Mouse (Mus musculus) lung, adult 18-20 months (tissue): Measurements from ENCODE around the gene 9030025P20Rik.
"Not testable (repeated sequence)": the region's sequence is repeated elsewhere in the genome, so short reads cannot be mapped to it uniquely, and the experiment has no call there.

ENCODE experiments used
- DNase-seq, 2 experiments: peaks; one replicate each; pipeline ENCODE4 v3.0.0; 2022; ENCODE audit warnings: mixed read lengths in 2 of 2

Gene 9030025P20Rik

GRCm38 (mm10) chr17:14978362-14979038 is at the start of gene 9030025P20Rik, which contains the start of gene Gm3417:
Gene 9030025P20Rik (plus strand): TSS chr17:14978468.
Gene Gm3417 (minus strand): TSS chr17:14978790.
- DNase-seq: not testable (repeated sequence)

DNA sequence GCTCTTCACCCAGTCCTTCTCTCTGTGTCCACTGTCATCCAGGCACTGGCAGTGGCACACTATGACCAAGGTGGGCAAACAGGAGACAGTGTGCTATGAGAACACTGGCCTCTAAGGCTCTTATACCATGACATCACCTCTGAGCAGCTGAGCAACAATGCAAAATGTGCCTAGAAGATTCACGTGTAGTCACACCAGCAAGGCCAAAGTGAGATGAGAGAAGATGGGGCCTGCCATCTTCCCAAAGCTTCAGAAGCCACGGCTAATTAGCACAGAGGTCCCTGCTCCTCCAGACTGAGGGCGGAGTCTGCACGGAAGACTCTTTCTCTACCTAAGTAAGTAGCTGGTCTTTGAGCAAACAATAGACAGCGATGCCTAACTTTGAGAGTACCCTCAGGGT is 49.6 kb upstream of the 9030025P20Rik start:
- DNase-seq: no peak

DNA sequence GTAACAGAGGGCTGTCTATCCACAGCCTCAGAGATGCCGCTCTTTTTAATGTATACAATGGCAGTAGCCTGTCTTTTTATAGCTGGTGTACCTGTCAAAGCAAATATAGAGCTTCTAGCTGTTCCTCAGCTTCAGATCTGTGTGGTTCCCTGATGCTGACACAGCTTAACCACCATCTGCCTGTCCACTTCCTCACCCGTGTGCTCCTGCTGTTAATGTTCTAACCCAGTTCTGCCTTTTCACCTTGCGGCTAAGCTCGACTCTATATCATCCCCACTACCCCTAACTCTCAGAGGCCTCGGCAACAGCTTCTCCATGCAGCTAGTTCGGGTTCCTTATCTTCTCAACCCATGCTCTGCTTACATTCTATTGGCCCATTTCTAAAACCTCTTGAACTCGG is 47.6 kb upstream of the 9030025P20Rik start:
- DNase-seq: no peak

GRCm38 (mm10) chr17:14931469-14931868 is 46.8 kb upstream of the 9030025P20Rik start:
- no peak for DNase-seq

GRCm38 (mm10) chr17:14935280-14935679 is 43.0 kb upstream of the 9030025P20Rik start:
- DNase-seq: not testable (repeated sequence)

DNA sequence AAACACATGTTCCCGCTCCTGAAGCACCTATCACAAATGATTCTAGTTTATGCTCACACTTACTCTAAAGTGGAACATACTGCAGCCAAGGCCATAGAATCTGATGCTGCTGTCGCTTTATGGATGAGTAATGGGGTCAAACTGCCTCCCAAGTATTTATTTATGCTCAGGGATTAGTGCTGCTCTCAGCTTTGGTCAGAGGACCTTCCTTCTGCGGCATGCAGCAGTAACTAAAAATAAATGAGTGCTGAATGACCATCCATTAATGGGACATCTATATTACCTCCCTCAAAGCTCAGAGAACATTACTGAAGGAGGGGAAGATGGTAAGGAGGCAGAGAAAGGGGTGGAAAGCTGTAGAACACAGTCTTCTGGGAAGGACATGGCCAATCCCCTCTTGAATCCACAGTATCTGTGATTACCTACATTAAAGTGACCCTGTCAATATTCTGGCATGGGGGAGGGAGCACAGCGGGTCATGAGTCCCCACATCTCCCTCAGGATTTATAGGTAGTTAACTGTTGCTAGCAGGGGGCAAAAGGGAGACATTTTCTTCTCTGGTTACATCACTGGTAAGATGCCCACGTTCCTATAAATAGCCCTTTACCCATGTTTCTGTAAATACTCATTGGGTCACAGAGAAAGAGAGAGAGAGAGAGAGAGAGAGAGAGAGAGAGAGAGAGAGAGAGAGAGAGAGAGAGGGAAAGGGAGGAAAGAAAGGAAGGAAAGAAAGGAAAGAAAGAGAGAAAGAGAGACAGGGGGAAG is 42.2 kb upstream of the 9030025P20Rik start:
- DNase-seq: no peak

DNA sequence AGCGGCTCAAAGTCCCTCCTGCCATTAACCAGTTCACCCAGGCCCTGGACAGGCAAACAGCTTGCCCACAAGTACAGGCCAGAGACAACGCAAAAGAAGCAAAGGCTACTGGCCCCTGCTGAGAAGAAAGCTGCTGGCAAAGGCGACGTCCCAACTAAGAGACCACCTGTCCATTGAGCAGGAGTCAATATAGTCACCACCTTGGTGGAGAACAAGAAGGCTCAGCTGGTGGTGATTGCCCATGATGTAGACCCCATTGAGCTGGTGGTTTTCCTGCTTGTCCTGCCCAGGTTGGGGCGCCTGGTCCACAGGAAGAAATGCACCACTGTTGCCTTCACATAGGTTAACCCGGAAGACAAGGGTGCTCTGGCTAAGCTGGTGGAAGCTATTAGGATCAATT is 36.1 kb upstream of the 9030025P20Rik start:
- DNase-seq: not testable (repeated sequence)

GRCm38 (mm10) chr17:14943009-14943728 is 35.1 kb upstream of the 9030025P20Rik start, which contains the start of the genes Wdr27 and 1600012H06Rik:
Gene Wdr27 (minus strand): TSS chr17:14943158.
Gene 1600012H06Rik (plus strand): TSS chr17:14943184.
- DNase-seq: peak; percentile 98 to 99

DNA sequence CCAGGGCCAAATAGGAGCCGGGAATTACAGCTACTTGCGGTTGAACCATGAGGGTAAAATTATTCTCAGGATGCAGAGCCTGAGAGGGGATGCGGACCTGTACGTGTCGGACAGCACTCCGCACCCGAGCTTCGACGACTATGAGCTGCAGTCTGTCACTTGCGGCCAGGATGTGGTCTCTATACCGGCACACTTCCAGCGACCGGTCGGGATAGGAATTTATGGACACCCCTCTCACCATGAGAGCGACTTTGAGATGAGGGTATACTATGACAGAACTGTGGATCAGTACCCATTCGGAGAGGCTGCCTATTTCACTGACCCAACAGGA is 34.6 kb upstream of the 9030025P20Rik start:
- DNase-seq: no peak

DNA sequence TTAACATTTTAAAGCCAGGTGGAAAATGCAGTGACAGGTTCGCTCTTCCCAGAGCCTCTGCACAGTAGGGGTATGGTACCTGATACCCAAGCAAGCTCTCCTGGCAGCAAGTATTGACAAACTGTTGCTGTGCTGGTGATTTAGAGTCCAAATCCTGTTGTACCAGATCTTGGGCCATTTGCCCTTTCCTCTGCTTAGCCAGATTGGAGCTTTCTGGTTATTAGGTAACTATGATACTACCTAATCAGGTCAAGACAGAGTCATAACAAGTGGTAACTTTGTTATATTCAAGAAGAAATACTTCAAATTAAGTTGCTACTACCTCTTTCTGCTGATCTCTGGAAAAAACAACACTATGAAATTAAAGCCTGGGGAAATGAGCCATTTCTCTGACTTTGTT is 33.7 kb upstream of the 9030025P20Rik start:
- no peak for DNase-seq

GRCm38 (mm10) chr17:14949161-14949827 is 29.0 kb upstream of the 9030025P20Rik start:
- no peak for DNase-seq

- DNase-seq: peak in 1 of 2 experiments; percentile 26
Observed at GRCm38 (mm10) chr17:14953452-14953851, 24.8 kb upstream of the 9030025P20Rik start.

- no peak for DNase-seq
Observed at GRCm38 (mm10) chr17:14958686-14959327, 19.5 kb upstream of the 9030025P20Rik start.

- DNase-seq: no peak
Observed at GRCm38 (mm10) chr17:14959979-14960378, 18.3 kb upstream of the 9030025P20Rik start.

GRCm38 (mm10) chr17:14960520-14960919 is 17.7 kb upstream of the 9030025P20Rik start:
- peak in 1 of 2 experiments; percentile 20 for DNase-seq

DNA sequence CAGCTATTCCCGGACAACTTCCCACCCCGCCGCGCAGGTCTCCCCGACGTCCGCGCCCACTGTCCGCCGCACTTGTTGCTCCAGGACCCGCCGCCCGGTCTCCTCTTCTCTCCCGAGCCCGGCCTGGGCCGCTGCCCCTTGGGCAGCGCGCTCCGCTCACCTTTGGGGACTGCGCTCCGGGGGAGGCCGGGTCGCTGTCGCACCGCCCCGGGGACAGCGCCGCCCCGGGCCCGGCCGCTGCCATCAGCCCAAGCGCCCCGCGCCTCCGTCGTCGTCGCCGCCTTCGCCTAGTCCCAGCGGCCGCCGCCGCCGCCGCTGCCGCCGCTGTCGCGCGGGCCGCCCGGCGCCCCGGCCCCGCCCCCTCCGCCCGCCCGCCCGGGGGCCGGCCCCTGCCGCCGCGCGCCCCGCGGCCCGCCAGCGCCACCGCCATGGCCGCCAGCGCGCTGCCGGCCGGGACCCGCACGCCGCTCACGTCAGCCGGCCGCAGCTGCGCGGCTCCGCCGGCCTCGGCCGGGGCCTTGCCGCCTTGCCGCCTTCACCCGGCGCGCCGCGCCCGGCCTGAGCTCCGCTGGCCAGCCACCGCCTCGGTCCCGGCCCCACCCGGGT is 17.2 kb upstream of the 9030025P20Rik start, which contains the start of gene Phf10:
Phf10 (minus strand) TSS at position 323 of the 606 bp plus-strand sequence.
- DNase-seq: peak; percentile 27 to 34

- not testable (repeated sequence) for DNase-seq
Observed at GRCm38 (mm10) chr17:14961557-14962154, 16.6 kb upstream of the 9030025P20Rik start.

GRCm38 (mm10) chr17:14968373-14968913 is 9.8 kb upstream of the 9030025P20Rik start:
- not testable (repeated sequence) for DNase-seq

DNA sequence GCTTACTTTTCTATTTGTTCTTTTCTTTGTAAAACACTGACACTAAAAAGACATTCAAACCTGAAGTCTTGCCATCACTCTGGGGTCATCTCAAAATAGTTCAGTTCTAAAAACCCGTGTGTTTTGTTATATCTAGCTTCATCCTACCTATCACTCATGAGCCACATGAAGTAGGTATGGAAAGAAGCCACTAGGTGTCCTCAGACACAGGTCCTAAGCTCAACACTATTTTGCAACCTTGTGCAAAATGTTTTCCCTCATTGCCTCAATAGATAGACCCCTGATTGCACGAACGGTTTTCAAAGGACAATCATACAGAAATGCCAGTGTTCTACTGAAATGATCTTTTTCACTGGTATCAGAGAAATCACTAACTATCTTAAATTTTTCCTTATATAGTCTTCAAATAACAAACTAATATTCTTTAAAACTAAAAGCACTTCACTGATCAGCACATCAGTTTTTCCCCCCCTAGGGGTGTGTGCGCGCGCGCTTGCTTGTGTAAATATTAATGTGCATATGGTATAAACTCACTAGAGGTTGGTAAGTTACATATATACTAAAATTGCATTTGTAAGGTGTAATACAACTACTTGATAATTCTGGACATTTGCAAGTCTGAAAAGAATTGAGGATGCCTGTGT is 428 bp upstream of the 9030025P20Rik start:
- not testable (repeated sequence) for DNase-seq

- not testable (repeated sequence) for DNase-seq
Observed at GRCm38 (mm10) chr17:14990116-14990702, 11.9 kb downstream of the 9030025P20Rik start.
